Mouse (Mus musculus) 3134 (cell line): ENCODE measurements at regions not wholly inside any gene's neighbourhood (a gene's known extent, or its start where the extent isn't known, plus 50 kb on each side); places are given as distances from the start of the nearest gene placed in this dataset.

Experiments
- DNase-seq: peaks from one replicate; pipeline ENCODE4 v3.0.0-alpha.2; 2011; ENCODE audit warnings: low spot score; ENCODE audit not compliant: insufficient read length; ENCODE audit errors: extremely low read depth

GRCm38 (mm10) chr1:34738386-34739067 lies 104.3 kb downstream of the Fam168b start:
- DNase-seq, result no peak

GRCm38 (mm10) chr1:34739621-34740020 lies 103.2 kb downstream of the Fam168b start:
- DNase-seq, result no peak

- no peak for DNase-seq
Measured at GRCm38 (mm10) chr1:34740891-34741290, 102.0 kb downstream of the Fam168b start.

- DNase-seq, result no peak
Measured at GRCm38 (mm10) chr1:34742234-34742633, 100.6 kb downstream of the Fam168b start.

GRCm38 (mm10) chr1:34745881-34746280 lies 97.0 kb downstream of the Fam168b start:
- no peak for DNase-seq

- no peak for DNase-seq
Measured at GRCm38 (mm10) chr1:34749161-34750040, 93.5 kb downstream of the Fam168b start.

GRCm38 (mm10) chr1:34750061-34751054 lies 92.5 kb downstream of the Fam168b start:
- no peak for DNase-seq

- DNase-seq, result no peak
Measured at GRCm38 (mm10) chr1:34751128-34751527, 91.7 kb downstream of the Fam168b start.

GRCm38 (mm10) chr1:34753581-34753980 lies 89.3 kb downstream of the Fam168b start:
- DNase-seq, result no peak

- DNase-seq, result no peak
Measured at GRCm38 (mm10) chr1:34760547-34760946, 82.3 kb downstream of the Fam168b start.

- no peak for DNase-seq
Measured at GRCm38 (mm10) chr1:34761436-34761835, 81.4 kb downstream of the Fam168b start.

- no peak for DNase-seq
Measured at GRCm38 (mm10) chr1:34761870-34762269, 81.0 kb downstream of the Fam168b start.
